Comparison of ENCODE assay signal across 13 mouse cellular contexts in genomic region chr11:76288645-76289044, GRCm38 (mm10). TPM values are rescaled to one million over a fixed set of nuclear protein-coding genes. Genes with fewer than 3 reads are reported as not detected.
DNase-seq lines count a peak whose midpoint lies in the region; ATAC-seq lines count a peak whose summit lies in the region.
"Had no signal": no experiment of that assay in that cellular context is flagged by ENCODE, and none has a peak within 500 bp of the region (broad histone marks: within the 10 kb centered on the region; RNA-seq: fewer than 3 reads in every experiment).

No protein-coding gene starts in this region.

- H3K27ac ChIP-seq in midbrain, embryonic 12.5 days (replicated peaks): 0 out of 2 replicates have a peak overlapping the region, but pooled peaks have one; percentile 4
- H3K27ac ChIP-seq in midbrain, embryonic 13.5 days: no peak overlapping the region
- peak overlapping the region; percentile 51 for H3K27ac ChIP-seq in hindbrain, embryonic 15.5 days (replicated peaks)
- H3K27ac ChIP-seq: embryonic facial prominence, embryonic 15.5 days; kidney, postnatal 0 days; liver, embryonic 15.5 days; macrophage had no signal

- H3K36me3 ChIP-seq in midbrain, embryonic 12.5 days: no peaks in the 10 kb centered on the region
- H3K36me3 ChIP-seq in midbrain, embryonic 13.5 days: no peaks in the 10 kb centered on the region
- no peaks in the 10 kb centered on the region for H3K36me3 ChIP-seq in hindbrain, embryonic 15.5 days
- H3K36me3 ChIP-seq: liver, embryonic 15.5 days had no signal

- H3K9me3 ChIP-seq in midbrain, embryonic 12.5 days: no peaks in the 10 kb centered on the region
- no peaks in the 10 kb centered on the region for H3K9me3 ChIP-seq in midbrain, embryonic 13.5 days
- H3K9me3 ChIP-seq in hindbrain, embryonic 15.5 days: no peaks in the 10 kb centered on the region
- H3K9me3 ChIP-seq: embryonic facial prominence, embryonic 15.5 days; liver, embryonic 15.5 days had no signal

- ATAC-seq in midbrain, embryonic 12.5 days (ENCODE audit: low FRiP score, low read depth): no peak
- no peak for ATAC-seq in midbrain, embryonic 13.5 days
- no peak for ATAC-seq in hindbrain, embryonic 15.5 days (ENCODE audit: low FRiP score, low read depth)

- H3K27me3 ChIP-seq in midbrain, embryonic 12.5 days: no peaks in the 10 kb centered on the region
- H3K27me3 ChIP-seq in midbrain, embryonic 13.5 days: no peaks in the 10 kb centered on the region
- H3K27me3 ChIP-seq in hindbrain, embryonic 15.5 days: no peaks in the 10 kb centered on the region
- H3K27me3 ChIP-seq: embryonic facial prominence, embryonic 15.5 days; liver, embryonic 15.5 days had no signal

- no peak overlapping the region for H3K4me2 ChIP-seq in midbrain, embryonic 12.5 days (replicated peaks)
- H3K4me2 ChIP-seq in midbrain, embryonic 13.5 days (replicated peaks): no peak overlapping the region
- no peak overlapping the region for H3K4me2 ChIP-seq in hindbrain, embryonic 15.5 days
- H3K4me2 ChIP-seq: embryonic facial prominence, embryonic 15.5 days; liver, embryonic 15.5 days had no signal

- no peak overlapping the region for H3K9ac ChIP-seq in midbrain, embryonic 12.5 days (replicated peaks)
- H3K9ac ChIP-seq in midbrain, embryonic 13.5 days (replicated peaks): no peak overlapping the region
- H3K9ac ChIP-seq in hindbrain, embryonic 15.5 days: no peak overlapping the region
- H3K9ac ChIP-seq: embryonic facial prominence, embryonic 15.5 days; liver, embryonic 15.5 days had no signal

- peaks cover 70% of the 10 kb centered on the region for H3K4me1 ChIP-seq in midbrain, embryonic 12.5 days
- H3K4me1 ChIP-seq in midbrain, embryonic 13.5 days (replicated peaks): peaks cover 64% of the 10 kb centered on the region
- H3K4me1 ChIP-seq in hindbrain, embryonic 15.5 days (replicated peaks): peaks cover 59% of the 10 kb centered on the region

- peak; percentile 44 to 45 for DNase-seq in cerebellum, postnatal 14 days
- DNase-seq in cerebellum, adult 11 months: no peak
- peak; percentile 22 to 23 for DNase-seq in right cerebral cortex, postnatal 36 days (ENCODE audit: low spot score in 2 of 2)
- no peak for DNase-seq in gastrocnemius, postnatal 10 days
- no peak for DNase-seq in embryo, embryonic 11 days
- DNase-seq: thymus, adult 2 months had no signal

- 89% methylated on average over 6 of the region's 6 CpGs for WGBS in midbrain, embryonic 12.5 days
- 85% methylated on average over 6 of the region's 6 CpGs for WGBS in midbrain, embryonic 13.5 days
- WGBS in hindbrain, embryonic 15.5 days: 67% methylated on average over 6 of the region's 6 CpGs

- H3K4me3 ChIP-seq in midbrain, embryonic 12.5 days: no peak overlapping the region
- H3K4me3 ChIP-seq in midbrain, embryonic 13.5 days (replicated peaks): no peak overlapping the region
- H3K4me3 ChIP-seq in hindbrain, embryonic 15.5 days: no peak overlapping the region
- H3K4me3 ChIP-seq: embryonic facial prominence, embryonic 15.5 days; liver, embryonic 15.5 days had no signal

RNA-seq across cellular contexts. Expression of gene Glod4, which starts 45.1 kb away (rescaled TPM):
- polyA plus RNA-seq in midbrain, embryonic 12.5 days (2016; fragmentation: Nextera tagmentation; extraction: Ambion mirVana): 113 and 116 TPM in 2 replicates
- polyA plus RNA-seq in midbrain, embryonic 13.5 days (2015; fragmentation: Nextera tagmentation; extraction: Ambion mirVana): 128 TPM in 2 replicates
- polyA plus RNA-seq in hindbrain, embryonic 15.5 days (2015; fragmentation: Nextera tagmentation; extraction: Ambion mirVana): 119 and 120 TPM in 2 replicates
- 10 to 100 TPM; 34.3 to 46.2 TPM for total RNA-seq in gastrocnemius, postnatal 10 days (2021)

RNA-seq across cellular contexts. Expression of gene Mrm3, which starts 45.1 kb away (rescaled TPM):
- polyA plus RNA-seq in midbrain, embryonic 12.5 days (2016; fragmentation: Nextera tagmentation; extraction: Ambion mirVana): 16.4 and 17.7 TPM in 2 replicates
- 18.6 and 19.0 TPM in 2 replicates for polyA plus RNA-seq in midbrain, embryonic 13.5 days (2015; fragmentation: Nextera tagmentation; extraction: Ambion mirVana)
- polyA plus RNA-seq in hindbrain, embryonic 15.5 days (2015; fragmentation: Nextera tagmentation; extraction: Ambion mirVana): 23.8 and 26.6 TPM in 2 replicates
- 10 to 100 TPM; 12.8 to 13.2 TPM for total RNA-seq in gastrocnemius, postnatal 10 days (2021)

Comparison
In these comparisons a context has a peak if more than half of its experiments do, and no peak if none do; other contexts are left out.
1. DNase-seq: peak in cerebellum, postnatal 14 days (2 of 2) and right cerebral cortex, postnatal 36 days (2 of 2); none in cerebellum, adult 11 months (single experiment), gastrocnemius, postnatal 10 days (single experiment) and embryo, embryonic 11 days (single experiment).